Mouse (Mus musculus) MEL (cell line): ENCODE measurements at regions not wholly inside any gene's neighbourhood (a gene's known extent, or its start where the extent isn't known, plus 50 kb on each side); places are given as distances from the start of the nearest gene placed in this dataset.

ENCODE experiments used
- DNase-seq: peaks from one replicate; pipeline ENCODE4 v3.0.0; 2011; ENCODE audit warnings: low read depth, low spot score
- H3K27ac ChIP-seq: 2 replicates; pipeline ENCODE4 v1.5.1; 2012; ENCODE audit warnings: low read depth, mild to moderate bottlenecking, control low read depth, low read length, moderate library complexity; ENCODE audit not compliant: control insufficient read depth
- H3K27me3 ChIP-seq, 2 experiments: fragments of 150-350 bp in 1 of 2; sonication (generic) in 1 of 2; 2 replicates each; pipeline ENCODE4 v1.6.1; 2012; ENCODE audit warnings: low read length in 2 of 2, mild to moderate bottlenecking in 2 of 2, improper control_type of control experiment in 1 of 2, moderate library complexity in 1 of 2; ENCODE audit not compliant: insufficient read depth in 2 of 2, control insufficient read depth in 1 of 2
- H3K36me3 ChIP-seq, 2 experiments: 2 replicates each; pipeline ENCODE4 v1.6.1; 2012 to 2014; ENCODE audit warnings: low read length in 2 of 2, improper control_type of control experiment in 1 of 2, inconsistent platforms in 1 of 2, mild to moderate bottlenecking in 1 of 2; ENCODE audit not compliant: insufficient read depth in 2 of 2, control insufficient read depth in 1 of 2
- H3K4me1 ChIP-seq, 2 experiments: fragments of 150-350 bp in 1 of 2; sonication (generic) in 1 of 2; 2 replicates each; pipeline ENCODE4 v1.6.1; 2012; ENCODE audit warnings: low read length in 2 of 2, improper control_type of control experiment in 1 of 2, mild to moderate bottlenecking in 1 of 2; ENCODE audit not compliant: insufficient read depth in 2 of 2, control insufficient read depth in 1 of 2
- H3K4me3 ChIP-seq, 2 experiments: fragments of 150-350 bp in 1 of 2; sonication (generic) in 1 of 2; 2 replicates each; pipeline ENCODE4 v1.5.1; 2012; ENCODE audit warnings: low read depth in 2 of 2, low read length in 2 of 2, mild to moderate bottlenecking in 2 of 2, moderate library complexity in 2 of 2, control low read depth in 1 of 2, improper control_type of control experiment in 1 of 2; ENCODE audit not compliant: control insufficient read depth in 1 of 2, insufficient read depth in 1 of 2
- H3K79me2 ChIP-seq: 2 replicates; pipeline ENCODE4 v1.6.1; 2012; ENCODE audit warnings: mild to moderate bottlenecking, low read length, moderate library complexity; ENCODE audit not compliant: control insufficient read depth, poor library complexity, insufficient read depth
- H3K9ac ChIP-seq: 2 replicates; pipeline ENCODE4 v1.6.1; 2012; ENCODE audit warnings: low read depth, mild to moderate bottlenecking, control low read depth, low read length, moderate library complexity; ENCODE audit not compliant: control insufficient read depth, poor library complexity, severe bottlenecking
- H3K9me3 ChIP-seq: fragments of 150-350 bp; sonication (generic); replicated peaks from 2 replicates; pipeline ENCODE4 v1.6.1; 2012; ENCODE audit warnings: mild to moderate bottlenecking, low read length, improper control_type of control experiment, moderate library complexity; ENCODE audit not compliant: insufficient read depth
- CHD1 ChIP-seq: IDR thresholded peaks from 2 replicates; pipeline ENCODE4 v1.6.1; 2012; ENCODE audit warnings: low read depth, mild to moderate bottlenecking, inconsistent platforms, low read length, improper control_type of control experiment
- CTCF ChIP-seq, 3 experiments: IDR thresholded peaks in 2 of 3; conservative IDR thresholded peaks in 1 of 3; 2 replicates each; pipeline ENCODE4 v1.5.1; 2011 to 2012; ENCODE audit warnings: low read length in 3 of 3, low read depth in 2 of 3, mild to moderate bottlenecking in 2 of 3, improper control_type of control experiment in 1 of 3, inconsistent platforms in 1 of 3, mixed read lengths in 1 of 3, moderate library complexity in 1 of 3; ENCODE audit not compliant: control insufficient read depth in 1 of 3, insufficient read depth in 1 of 3, poor library complexity in 1 of 3, severe bottlenecking in 1 of 3
- ELF1 ChIP-seq: IDR thresholded peaks from 2 replicates; pipeline ENCODE4 v1.6.1; 2014; ENCODE audit warnings: low read depth, mild to moderate bottlenecking, inconsistent platforms, low read length, improper control_type of control experiment, moderate library complexity
- GABPA ChIP-seq: IDR thresholded peaks from 2 replicates; pipeline ENCODE4 v1.6.1; 2012; ENCODE audit warnings: low read depth, mild to moderate bottlenecking, inconsistent platforms, low read length, improper control_type of control experiment, moderate library complexity
- KAT2A ChIP-seq: conservative IDR thresholded peaks from 2 replicates; pipeline ENCODE4 v1.6.1; 2012; ENCODE audit warnings: low read depth, low read length, improper control_type of control experiment, inconsistent platforms
- MAFK ChIP-seq: IDR thresholded peaks from 2 replicates; pipeline ENCODE4 v1.6.1; 2011; ENCODE audit warnings: low read depth, mild to moderate bottlenecking, low read length, improper control_type of control experiment, borderline replicate concordance
- MAX ChIP-seq: IDR thresholded peaks from 2 replicates; pipeline ENCODE4 v1.6.1; 2011; ENCODE audit warnings: low read length, improper control_type of control experiment
- MEF2A ChIP-seq: IDR thresholded peaks from 2 replicates; pipeline ENCODE4 v1.6.1; 2014; ENCODE audit warnings: low read depth, mild to moderate bottlenecking, inconsistent platforms, low read length, improper control_type of control experiment; ENCODE audit not compliant: poor library complexity, insufficient replicate concordance, severe bottlenecking; ENCODE audit errors: extremely low read depth
- MXI1 ChIP-seq: IDR thresholded peaks from 2 replicates; pipeline ENCODE4 v1.6.1; 2011; ENCODE audit warnings: mild to moderate bottlenecking, low read depth, low read length, improper control_type of control experiment
- MYC ChIP-seq: IDR thresholded peaks from 2 replicates; pipeline ENCODE4 v1.6.1; 2011; ENCODE audit warnings: low read depth, mild to moderate bottlenecking, low read length, improper control_type of control experiment, moderate library complexity
- NRF1 ChIP-seq: IDR thresholded peaks from 2 replicates; pipeline ENCODE4 v1.6.1; 2014; ENCODE audit warnings: low read depth, mild to moderate bottlenecking, inconsistent platforms, low read length, improper control_type of control experiment, moderate library complexity; ENCODE audit not compliant: poor library complexity, insufficient read depth, severe bottlenecking
- POLR2A ChIP-seq, 2 experiments: IDR thresholded peaks; 2 replicates each; pipeline ENCODE4 v1.6.1; 2011 to 2012; ENCODE audit warnings: low read length in 2 of 2, mild to moderate bottlenecking in 2 of 2, control low read depth in 1 of 2, improper control_type of control experiment in 1 of 2, low read depth in 1 of 2, moderate library complexity in 1 of 2; ENCODE audit not compliant: control insufficient read depth in 1 of 2, insufficient read depth in 1 of 2, poor library complexity in 1 of 2
- POLR2AphosphoS2 ChIP-seq: IDR thresholded peaks from 2 replicates; pipeline ENCODE4 v1.6.1; 2011; ENCODE audit warnings: low read length, improper control_type of control experiment
- POLR2AphosphoS5 ChIP-seq: IDR thresholded peaks from 2 replicates; pipeline ENCODE4 v1.6.1; 2012; ENCODE audit warnings: low read depth, borderline replicate concordance, mild to moderate bottlenecking, inconsistent platforms, low read length, moderate library complexity, mixed read lengths
- SIN3A ChIP-seq: IDR thresholded peaks from 2 replicates; pipeline ENCODE4 v1.6.1; 2012; ENCODE audit warnings: low read length, improper control_type of control experiment, inconsistent platforms
- TAL1 ChIP-seq: IDR thresholded peaks from 2 replicates; pipeline ENCODE4 v1.6.1; 2012; ENCODE audit warnings: mild to moderate bottlenecking, inconsistent platforms, low read length, moderate library complexity, mixed read lengths
- TCF12 ChIP-seq: IDR thresholded peaks from 2 replicates; pipeline ENCODE4 v1.6.1; 2014; ENCODE audit warnings: low read depth, mild to moderate bottlenecking, inconsistent platforms, low read length, improper control_type of control experiment, moderate library complexity
- ZNF384 ChIP-seq: IDR thresholded peaks from 2 replicates; pipeline ENCODE4 v1.6.1; 2012; ENCODE audit warnings: low read depth, mild to moderate bottlenecking, inconsistent platforms, low read length, improper control_type of control experiment

DNA sequence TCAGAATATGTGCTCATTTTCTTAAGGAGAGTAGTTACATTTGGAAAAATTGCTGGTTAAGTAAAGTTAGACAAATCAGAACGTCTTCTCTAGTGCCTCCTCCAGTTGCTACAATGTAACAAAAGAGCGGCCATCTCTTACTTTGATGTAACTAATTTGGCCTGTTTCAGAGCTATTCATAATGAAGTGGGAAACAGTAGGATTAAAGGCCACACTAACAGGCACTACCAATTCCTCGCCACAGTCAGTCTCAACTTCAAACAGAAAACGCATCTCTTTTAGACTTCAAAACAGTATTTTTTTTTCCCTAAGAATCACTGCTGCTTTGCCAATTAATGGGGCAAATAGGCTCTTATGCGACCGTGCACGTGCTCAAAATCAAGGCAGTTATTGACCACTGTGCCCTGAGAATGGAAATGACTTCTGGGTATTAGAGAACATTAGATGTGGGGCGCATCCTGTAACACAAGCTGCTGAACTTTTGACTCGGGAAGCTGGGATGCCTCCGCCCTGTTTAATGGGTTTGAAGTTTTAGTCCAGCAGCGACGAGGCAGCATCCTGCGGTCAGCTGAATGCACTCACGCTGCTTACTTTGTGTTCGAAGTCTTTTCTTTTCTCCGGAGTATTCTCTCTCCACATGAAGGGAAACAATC is 131.9 kb upstream of the Tpm3-rs7 start:
- no peak overlapping the region for H3K27ac ChIP-seq
- H3K9me3 ChIP-seq, result no peaks in the 10 kb centered on the region
- no peak overlapping the region for H3K9ac ChIP-seq
- H3K79me2 ChIP-seq, result no peaks in the 10 kb centered on the region
- H3K27me3 ChIP-seq, result no peaks in the 10 kb centered on the region
- no peaks in the 10 kb centered on the region for H3K36me3 ChIP-seq
- no peak overlapping the region for H3K4me3 ChIP-seq
- no peak for TF ChIP-seq POLR2A (IDR thresholded peaks at IDR 0.05; ENCODE audit: control insufficient read depth in 1 of 2, insufficient read depth in 1 of 2, low read depth in 1 of 2, low read length in 2 of 2, poor library complexity in 1 of 2)
- no peak for TF ChIP-seq POLR2AphosphoS5
- no peak for TF ChIP-seq CTCF (IDR thresholded peaks at IDR 0.05 in 2 of 3, conservative IDR thresholded peaks at IDR 0.05 in 1 of 3; ENCODE audit: control insufficient read depth in 1 of 3, insufficient read depth in 1 of 3, low read depth in 2 of 3, low read length in 3 of 3, poor library complexity in 1 of 3, severe bottlenecking in 1 of 3)
- no peak for TF ChIP-seq POLR2AphosphoS2
- no peak for TF ChIP-seq TAL1
- no peak for TF ChIP-seq MXI1
- no peak for TF ChIP-seq ELF1
- TF ChIP-seq CHD1, result no peak
- TF ChIP-seq TCF12, result no peak
- no peak for TF ChIP-seq MYC
- no peak for TF ChIP-seq MAX
- TF ChIP-seq ZNF384, result no peak
- no peak for TF ChIP-seq GABPA
- no peak for TF ChIP-seq KAT2A
- DNase-seq, result no peak
- no peaks in the 10 kb centered on the region for H3K4me1 ChIP-seq

DNA sequence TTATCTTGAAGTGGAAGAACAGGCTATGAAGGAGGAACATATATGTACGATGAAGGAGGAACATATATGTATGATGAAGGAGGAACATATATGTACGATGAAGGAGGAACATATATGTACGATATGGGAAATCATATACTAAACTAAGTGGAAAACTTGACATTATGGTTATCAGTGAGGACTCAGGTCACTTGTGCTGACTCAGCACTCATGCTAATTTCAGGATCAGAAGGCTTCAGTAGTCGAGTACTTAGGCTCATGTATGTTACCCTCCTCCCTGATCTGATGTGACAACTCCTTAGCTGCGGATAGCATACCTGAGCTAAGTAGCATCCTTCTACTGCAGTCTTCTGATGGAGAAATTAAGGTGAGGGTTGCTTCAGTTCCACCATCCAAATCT is 102.4 kb upstream of the Tpm3-rs7 start:
- Histone ChIP-seq H3K27ac (no peak overlapping the region), H3K36me3 (no peaks in the 10 kb centered on the region), H3K79me2 (no peaks in the 10 kb centered on the region), H3K4me3 (no peak overlapping the region), H3K9me3 (no peaks in the 10 kb centered on the region), H3K27me3 (no peaks in the 10 kb centered on the region), H3K4me1 (no peaks in the 10 kb centered on the region), H3K9ac (no peak overlapping the region)
- no peak for DNase-seq
- TF ChIP-seq POLR2AphosphoS5 (no peak), SIN3A (no peak), ZNF384 (no peak), MEF2A (no peak), CTCF (IDR thresholded peaks at IDR 0.05 in 2 of 3, conservative IDR thresholded peaks at IDR 0.05 in 1 of 3; ENCODE audit: control insufficient read depth in 1 of 3, insufficient read depth in 1 of 3, low read depth in 2 of 3, low read length in 3 of 3, poor library complexity in 1 of 3, severe bottlenecking in 1 of 3) (no peak), NRF1 (no peak), KAT2A (no peak), POLR2AphosphoS2 (no peak), MAFK (peak; percentile 54; the same call in 1 of the 2 replicates)
